Mouse (Mus musculus): ENCODE results near the gene Cdc42bpg. TPM values are rescaled to one million over a fixed set of nuclear protein-coding genes. Genes with fewer than 3 reads are reported as not detected.

Cdc42bpg gene
- polyA plus RNA-seq, 1 experiment from 2014 or later = 0.22 TPM

DNA sequence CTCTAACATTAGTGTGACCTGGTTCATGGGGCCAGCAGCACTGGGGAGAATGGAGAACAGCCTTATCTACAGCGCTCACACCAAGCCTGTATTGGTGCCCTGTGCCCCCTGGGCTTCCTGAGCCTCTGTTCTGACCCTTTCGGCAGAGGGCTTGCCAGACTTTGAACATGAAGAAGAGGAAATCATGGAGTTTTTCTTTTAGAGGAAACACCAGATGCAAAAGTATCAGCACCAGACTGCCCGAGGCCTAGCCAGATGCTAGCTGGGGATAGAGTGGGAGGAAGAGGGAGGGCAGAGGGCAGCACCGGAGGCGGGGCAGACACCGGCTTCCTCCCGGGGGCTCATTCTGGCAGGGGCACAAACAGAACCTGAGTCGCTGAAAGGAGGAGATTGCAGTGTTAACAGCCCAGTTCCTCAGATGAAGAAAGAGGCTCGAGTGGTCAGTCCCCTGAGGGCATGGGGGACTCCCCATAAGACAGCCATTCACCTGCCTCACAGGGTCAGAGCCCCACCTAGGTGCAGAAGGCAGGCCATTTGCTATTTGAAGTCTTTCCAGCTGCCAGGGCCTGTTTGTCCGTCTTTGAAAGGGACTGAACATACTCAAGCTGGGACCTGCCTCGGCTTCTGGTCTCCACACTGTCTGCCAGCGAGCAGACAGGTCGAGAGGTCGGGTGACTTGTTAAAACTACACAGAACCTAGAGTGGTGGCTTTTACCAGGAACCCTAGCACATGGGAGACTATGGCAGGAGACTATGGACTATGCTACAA, 43.1 kb downstream of the Cdc42bpg start:
- ATAC-seq = no peak
- H3K9me3 ChIP-seq (replicated peaks) = no peaks in the 10 kb centered on the region
- no peak overlapping the region for H3K4me3 ChIP-seq
- no peaks in the 10 kb centered on the region; the same call in 1 of the 2 replicates for H3K4me1 ChIP-seq
- H3K4me2 ChIP-seq = no peak overlapping the region
- no peaks in the 10 kb centered on the region for H3K27me3 ChIP-seq
- H3K27ac ChIP-seq = no peak overlapping the region
- 58% methylated on average over 14 of the region's 14 CpGs for WGBS
- H3K36me3 ChIP-seq (ENCODE audit: poor library complexity, severe bottlenecking) = peaks cover 72% of the 10 kb centered on the region
- H3K9ac ChIP-seq = no peak overlapping the region

GRCm38 (mm10) chr19:6351431-6352106, 45.3 kb downstream of the Cdc42bpg start:
- ATAC-seq = no peak
- Histone ChIP-seq H3K9me3 (replicated peaks) (no peaks in the 10 kb centered on the region), H3K27ac (no peak overlapping the region), H3K4me1 (no peaks in the 10 kb centered on the region; the same call in 1 of the 2 replicates), H3K36me3 (ENCODE audit: poor library complexity, severe bottlenecking) (peaks cover 52% of the 10 kb centered on the region), H3K4me3 (no peak overlapping the region), H3K27me3 (no peaks in the 10 kb centered on the region), H3K9ac (no peak overlapping the region), H3K4me2 (no peak overlapping the region)
- 71% methylated on average over 14 of the region's 14 CpGs for WGBS

DNA sequence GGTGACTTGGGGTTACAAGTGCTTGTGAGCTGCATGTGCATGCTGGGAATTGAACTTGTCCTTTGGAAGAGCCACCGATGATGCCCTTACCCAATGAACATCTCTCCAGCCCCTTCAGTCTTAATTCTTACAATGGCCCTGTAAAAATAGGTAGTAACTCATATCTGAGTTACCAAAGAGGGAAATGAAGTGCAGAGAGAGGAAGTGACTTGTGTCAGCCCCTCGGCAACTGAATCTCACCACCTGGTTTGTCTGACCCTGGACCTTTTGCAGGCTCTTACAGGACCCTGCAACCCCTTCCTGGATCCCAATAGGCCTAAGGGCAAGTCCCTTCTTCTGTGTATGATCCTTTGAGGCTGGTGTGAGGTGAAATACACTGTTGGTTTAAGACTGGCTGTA, 45.9 kb downstream of the Cdc42bpg start:
- Histone ChIP-seq H3K9me3 (replicated peaks) (no peaks in the 10 kb centered on the region), H3K4me3 (no peak overlapping the region), H3K4me1 (no peaks in the 10 kb centered on the region; the same call in 1 of the 2 replicates), H3K27ac (no peak overlapping the region), H3K36me3 (ENCODE audit: poor library complexity, severe bottlenecking) (peaks cover 47% of the 10 kb centered on the region), H3K27me3 (no peaks in the 10 kb centered on the region), H3K4me2 (no peak overlapping the region), H3K9ac (no peak overlapping the region)
- no peak for ATAC-seq
- 91% methylated on average over 2 of the region's 2 CpGs for WGBS

DNA sequence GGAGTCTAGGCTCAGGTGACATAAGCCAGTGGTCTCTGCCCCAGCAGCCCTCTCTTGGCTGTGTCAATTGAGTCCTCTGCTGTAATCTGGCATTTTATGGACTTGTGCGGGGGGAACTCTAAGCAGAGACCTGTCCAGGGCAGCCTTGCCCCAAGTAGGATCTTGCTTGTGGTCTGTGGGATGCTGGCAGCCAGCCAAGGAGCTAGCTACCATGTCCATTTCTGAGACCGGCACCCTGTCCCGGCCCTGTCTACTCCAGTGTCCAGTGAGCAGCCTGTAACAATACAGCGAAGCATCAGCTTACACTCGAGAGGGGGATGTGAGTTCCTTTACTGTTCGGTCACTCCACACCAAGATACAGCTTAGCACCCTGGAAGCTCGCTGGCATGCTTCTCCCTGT, 47.8 kb downstream of the Cdc42bpg start:
- Histone ChIP-seq H3K27me3 (no peaks in the 10 kb centered on the region), H3K4me2 (no peak overlapping the region), H3K9ac (no peak overlapping the region), H3K4me3 (no peak overlapping the region), H3K27ac (no peak overlapping the region), H3K9me3 (replicated peaks) (no peaks in the 10 kb centered on the region), H3K4me1 (no peaks in the 10 kb centered on the region; the same call in 1 of the 2 replicates), H3K36me3 (ENCODE audit: poor library complexity, severe bottlenecking) (peaks cover 30% of the 10 kb centered on the region)
- WGBS = 88% methylated on average over 7 of the region's 7 CpGs
- no peak for ATAC-seq

DNA sequence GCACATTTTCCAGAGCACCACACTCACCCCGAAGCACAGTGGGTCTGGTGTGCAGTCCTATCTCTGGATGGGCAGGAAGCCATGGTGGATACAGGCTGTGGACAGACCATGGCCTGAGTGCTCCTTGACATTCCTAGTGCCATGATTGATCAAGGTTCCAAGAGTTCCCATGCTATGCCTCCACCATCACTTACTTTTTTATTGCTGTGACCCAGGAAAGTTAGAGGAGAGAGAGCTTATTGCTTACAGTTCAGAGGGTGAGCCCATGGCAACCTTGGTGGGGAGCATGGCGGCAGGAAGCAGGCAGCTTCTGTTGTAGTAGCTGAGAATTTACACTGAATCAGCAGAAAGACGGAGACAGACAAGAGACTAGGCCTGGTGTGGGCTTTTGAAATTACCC, 55.0 kb downstream of the Cdc42bpg start:
- no peak for ATAC-seq
- H3K36me3 ChIP-seq (ENCODE audit: poor library complexity, severe bottlenecking) = peaks cover 17% of the 10 kb centered on the region
- no peak overlapping the region for H3K27ac ChIP-seq
- H3K27me3 ChIP-seq = no peaks in the 10 kb centered on the region
- no peak overlapping the region for H3K4me3 ChIP-seq
- WGBS = 95% methylated on average over 3 of the region's 3 CpGs
- H3K9ac ChIP-seq = no peak overlapping the region
- no peaks in the 10 kb centered on the region for H3K9me3 ChIP-seq (replicated peaks)
- H3K4me1 ChIP-seq = peaks cover 25% of the 10 kb centered on the region
- H3K4me2 ChIP-seq = no peak overlapping the region

DNA sequence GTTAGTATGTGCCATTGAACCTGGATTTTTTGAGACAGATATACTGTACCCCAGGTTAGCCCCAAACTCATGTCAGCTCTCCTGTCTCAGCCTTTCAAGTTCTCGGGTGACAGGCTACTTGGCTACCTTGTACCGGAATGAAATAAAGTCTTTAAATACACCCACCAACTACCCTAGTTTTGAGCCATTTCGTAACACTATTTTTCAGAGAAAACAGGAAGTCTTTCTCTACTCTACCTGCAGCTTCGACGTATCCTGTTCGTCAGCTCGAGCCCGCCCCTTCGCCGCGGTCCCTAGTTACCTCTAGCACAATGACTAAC, 56.8 kb downstream of the Cdc42bpg start:
- peaks cover 34% of the 10 kb centered on the region for H3K36me3 ChIP-seq (ENCODE audit: poor library complexity, severe bottlenecking)
- under 1% methylated on average over 11 of the region's 11 CpGs for WGBS
- peak overlapping the region; percentile 98 for H3K4me3 ChIP-seq
- no peaks in the 10 kb centered on the region for H3K27me3 ChIP-seq
- H3K9me3 ChIP-seq (replicated peaks) = no peaks in the 10 kb centered on the region
- H3K27ac ChIP-seq = peak overlapping the region; percentile 99
- peaks cover 38% of the 10 kb centered on the region for H3K4me1 ChIP-seq
- peak overlapping the region; percentile 99 for H3K9ac ChIP-seq
- ATAC-seq = no peak
- peak overlapping the region; percentile 93 for H3K4me2 ChIP-seq

DNA sequence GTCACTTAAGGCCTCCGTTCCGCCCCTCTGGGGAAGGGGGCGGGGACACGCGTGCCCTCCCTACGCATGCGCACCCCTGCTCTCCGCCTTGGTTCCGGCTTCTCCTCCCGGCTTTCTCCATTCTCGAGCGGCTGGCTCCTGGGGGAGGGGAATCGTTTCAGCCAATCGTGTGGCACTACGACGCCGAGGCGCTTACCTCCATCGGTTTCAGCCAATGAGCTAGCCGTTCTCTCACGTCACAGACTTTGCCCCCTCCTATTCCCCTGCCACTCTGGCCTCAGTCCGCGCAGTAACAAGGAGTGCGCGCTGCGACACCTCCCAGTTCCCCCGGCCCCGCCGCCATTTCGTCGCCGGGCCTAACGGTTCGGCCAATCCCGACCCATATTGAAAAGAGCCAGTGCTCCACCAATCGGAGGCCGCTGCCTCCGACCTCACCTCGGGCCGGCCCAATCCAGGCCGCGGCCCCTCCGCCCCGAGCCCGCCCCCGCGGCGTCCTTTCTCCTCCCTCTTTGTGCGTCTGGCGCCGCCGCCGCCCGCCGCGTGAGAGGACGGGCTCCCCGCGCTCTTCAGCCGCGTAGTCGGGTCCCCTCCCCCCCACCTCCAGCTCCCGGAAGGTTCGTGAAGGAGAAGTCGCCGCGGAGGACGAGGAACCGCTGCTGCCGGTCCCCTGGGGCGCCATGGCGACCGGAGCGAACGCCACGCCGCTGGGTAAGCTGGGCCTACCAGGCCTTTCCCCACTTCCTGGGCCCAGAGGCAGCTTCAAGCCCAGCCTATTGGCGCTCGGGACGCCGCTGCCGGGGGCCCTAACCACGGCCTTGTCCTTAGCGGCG, 57.4 kb downstream of the Cdc42bpg start, which contains the start of gene Sf1:
TSS of gene Sf1 (plus strand) at position 280 of the 830 bp plus-strand sequence.
- peak within 1 kb of the TSS; percentile 93 for H3K4me2 ChIP-seq
- peak within 1 kb of the TSS; percentile 99 for H3K27ac ChIP-seq
- ATAC-seq = peak; percentile 98

DNA sequence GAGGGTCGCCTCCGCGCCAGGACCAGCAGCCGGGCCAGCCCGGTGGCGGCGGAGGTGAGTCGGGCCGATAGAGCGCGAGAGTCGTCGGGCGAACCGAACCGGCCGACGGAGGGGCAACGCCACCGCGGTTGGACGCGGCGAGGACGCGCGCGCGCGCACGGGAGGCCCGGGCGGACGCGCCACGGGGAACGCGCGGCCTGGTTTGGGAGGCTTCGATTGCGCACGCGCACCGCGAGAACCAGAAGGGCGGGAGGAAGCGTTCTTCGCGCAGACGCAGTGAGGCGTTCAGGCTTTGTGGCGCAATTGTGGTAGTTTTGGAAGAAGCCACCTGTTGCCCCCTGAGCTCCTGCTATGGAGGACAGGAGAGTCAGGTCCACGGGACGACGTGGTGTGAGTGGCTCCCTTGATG, 58.1 kb downstream of the Cdc42bpg start:
- H3K4me3 ChIP-seq = peak overlapping the region; percentile 98
- ATAC-seq = no peak
- no peaks in the 10 kb centered on the region for H3K27me3 ChIP-seq
- peak overlapping the region; percentile 99 for H3K27ac ChIP-seq
- no peaks in the 10 kb centered on the region for H3K9me3 ChIP-seq (replicated peaks)
- peaks cover 38% of the 10 kb centered on the region for H3K4me1 ChIP-seq
- H3K4me2 ChIP-seq = peak overlapping the region; percentile 93
- under 1% methylated on average over 55 of the region's 55 CpGs for WGBS
- H3K9ac ChIP-seq = peak overlapping the region; percentile 99
- H3K36me3 ChIP-seq (ENCODE audit: poor library complexity, severe bottlenecking) = peaks cover 45% of the 10 kb centered on the region

More for the DNA sequence above, 57.4 kb downstream of the Cdc42bpg start, which contains the start of gene Sf1:
- under 1% methylated on average over 65 of the region's 85 CpGs for WGBS
- H3K27me3 ChIP-seq = no peaks in the 10 kb centered on the region
- H3K4me1 ChIP-seq = peaks cover 38% of the 10 kb centered on the region
- H3K4me3 ChIP-seq = peak within 1 kb of the TSS; percentile 98
- H3K9me3 ChIP-seq (replicated peaks) = no peaks in the 10 kb centered on the region
- peaks cover 40% of the 10 kb centered on the region for H3K36me3 ChIP-seq (ENCODE audit: poor library complexity, severe bottlenecking)
- H3K9ac ChIP-seq = peak within 1 kb of the TSS; percentile 99

- H3K9me3 ChIP-seq (replicated peaks) = no peaks in the 10 kb centered on the region
- H3K4me3 ChIP-seq = peak overlapping the region; percentile 98
- H3K27me3 ChIP-seq = no peaks in the 10 kb centered on the region
- peak overlapping the region; percentile 99 for H3K9ac ChIP-seq
- H3K36me3 ChIP-seq (ENCODE audit: poor library complexity, severe bottlenecking) = peaks cover 51% of the 10 kb centered on the region
- peak overlapping the region; percentile 93 for H3K4me2 ChIP-seq
- WGBS = 3% methylated on average over 2 of the region's 2 CpGs
- H3K27ac ChIP-seq = no peak overlapping the region
- peaks cover 38% of the 10 kb centered on the region for H3K4me1 ChIP-seq
- ATAC-seq = no peak
Observed at GRCm38 (mm10) chr19:6364842-6365241, 58.6 kb downstream of the Cdc42bpg start.

GRCm38 (mm10) chr19:6370175-6370574, 63.9 kb downstream of the Cdc42bpg start:
- peaks cover 97% of the 10 kb centered on the region for H3K36me3 ChIP-seq (ENCODE audit: poor library complexity, severe bottlenecking)
- 96% methylated on average over 2 of the region's 2 CpGs for WGBS
- H3K4me1 ChIP-seq = peaks cover 24% of the 10 kb centered on the region
- H3K4me3 ChIP-seq = no peak overlapping the region
- ATAC-seq = no peak
- H3K27ac ChIP-seq = no peak overlapping the region
- no peak overlapping the region for H3K4me2 ChIP-seq
- H3K27me3 ChIP-seq = no peaks in the 10 kb centered on the region
- H3K9me3 ChIP-seq (replicated peaks) = no peaks in the 10 kb centered on the region
- H3K9ac ChIP-seq = no peak overlapping the region

- H3K4me1 ChIP-seq = peaks cover 4% of the 10 kb centered on the region
- H3K4me2 ChIP-seq = no peak overlapping the region
- no peak overlapping the region for H3K9ac ChIP-seq
- H3K36me3 ChIP-seq (ENCODE audit: poor library complexity, severe bottlenecking) = peaks cover 98% of the 10 kb centered on the region
- no peak overlapping the region for H3K27ac ChIP-seq
- no peaks in the 10 kb centered on the region for H3K27me3 ChIP-seq
- no peak overlapping the region for H3K4me3 ChIP-seq
- no peaks in the 10 kb centered on the region for H3K9me3 ChIP-seq (replicated peaks)
- 94% methylated on average over 3 of the region's 3 CpGs for WGBS
- no peak for ATAC-seq
Observed at GRCm38 (mm10) chr19:6372433-6372832, 66.2 kb downstream of the Cdc42bpg start.
